Mouse (Mus musculus) neural tube, embryonic 12.5 days (tissue): ENCODE data around the gene Borcs6. TPM values are rescaled to one million over a fixed set of nuclear protein-coding genes. Genes with fewer than 3 reads are reported as not detected.

ENCODE experiments used
- ATAC-seq: fragments of 200-750 bp; cut with Nextera tagmentation; 2 replicates; pipeline ENCODE4 v1.8.0; 2017; ENCODE audit warnings: low read depth, mild to moderate bottlenecking, moderate TSS enrichment, moderate library complexity; ENCODE audit not compliant: low FRiP score
- H3K27ac ChIP-seq: fragments of 300-500 bp; sonication (generic); 2 replicates; pipeline ENCODE4 v1.5.1; 2016
- H3K27me3 ChIP-seq: fragments of 300-500 bp; sonication (generic); replicated peaks from 2 replicates; pipeline ENCODE4 v1.6.1; 2016; ENCODE audit warnings: mild to moderate bottlenecking
- H3K36me3 ChIP-seq: fragments of 300-500 bp; sonication (generic); 2 replicates; pipeline ENCODE4 v1.6.1; 2016; ENCODE audit warnings: mild to moderate bottlenecking
- H3K4me1 ChIP-seq: fragments of 300-500 bp; sonication (generic); 2 replicates; pipeline ENCODE4 v1.6.1; 2016
- H3K4me2 ChIP-seq: fragments of 300-500 bp; sonication (generic); replicated peaks from 2 replicates; pipeline ENCODE4 v1.6.1; 2016; ENCODE audit warnings: mild to moderate bottlenecking
- H3K4me3 ChIP-seq: fragments of 300-500 bp; sonication (generic); 2 replicates; pipeline ENCODE4 v1.5.1; 2016
- H3K9ac ChIP-seq: fragments of 300-500 bp; sonication (generic); 2 replicates; pipeline ENCODE4 v1.6.1; 2016; ENCODE audit warnings: mild to moderate bottlenecking
- H3K9me3 ChIP-seq: fragments of 300-500 bp; sonication (generic); 2 replicates; pipeline ENCODE4 v1.6.1; 2016; ENCODE audit warnings: mild to moderate bottlenecking
- WGBS: fragments of 180-500 bp; shearing (Covaris S2); methylation state at CpG from one replicate; pipeline ENCODE4 v1.1.7; 2016; 5-methylcytosine and 5-hydroxymethylcytosine counted together
- polyA plus RNA-seq: library from polyadenylated mRNA; unstranded; fragments of >200 nt; fragmentation: Nextera tagmentation; extraction: Ambion mirVana; gene quantifications from 2 replicates; pipeline ENCODE4 v1.2.1, GENCODE M21; 2016

The Borcs6 gene
- polyA plus RNA-seq, 1 experiment from 2014 or later = 18.9 TPM

DNA sequence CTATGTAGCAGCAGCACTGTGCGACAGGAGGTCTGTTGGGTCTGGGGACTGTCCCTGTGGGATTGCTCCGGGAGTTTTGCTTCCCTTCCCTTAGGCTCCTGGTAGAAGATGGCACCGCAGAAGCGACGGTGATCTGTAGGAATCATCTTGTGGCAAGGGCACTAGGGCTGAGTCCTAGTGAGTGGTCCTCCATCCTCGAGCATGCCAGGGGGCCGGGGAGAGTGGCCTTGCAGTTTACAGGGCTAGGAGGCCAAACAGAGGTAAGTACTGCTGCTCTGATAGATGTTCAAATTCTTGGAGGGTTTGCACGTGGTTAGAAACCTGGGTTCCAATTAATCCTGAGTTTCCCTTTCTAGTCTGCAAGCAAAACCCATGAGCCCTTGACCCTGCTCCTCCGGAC lies 24.1 kb upstream of the Borcs6 start:
- no peaks in the 10 kb centered on the region for H3K27me3 ChIP-seq
- 83% methylated on average over 9 of the region's 9 CpGs for WGBS

GRCm38 (mm10) chr11:69035849-69036248 lies 23.7 kb upstream of the Borcs6 start:
- H3K27me3 ChIP-seq = no peaks in the 10 kb centered on the region
- no peaks in the 10 kb centered on the region for H3K9me3 ChIP-seq
- H3K4me1 ChIP-seq = peaks cover 14% of the 10 kb centered on the region
- no peak overlapping the region for H3K27ac ChIP-seq
- peaks cover 41% of the 10 kb centered on the region for H3K36me3 ChIP-seq
- 5% methylated on average over 8 of the region's 8 CpGs for WGBS
- no peak overlapping the region for H3K4me3 ChIP-seq
- peak; percentile 10; the same call in 1 of the 2 replicates for ATAC-seq
- peak overlapping the region; percentile 9; the same call in 1 of the 2 replicates for H3K9ac ChIP-seq
- H3K4me2 ChIP-seq = peak overlapping the region; percentile 57

More for the DNA sequence above, 24.1 kb upstream of the Borcs6 start:
- Histone ChIP-seq H3K9ac (peak overlapping the region; percentile 9; the same call in 1 of the 2 replicates), H3K4me3 (no peak overlapping the region), H3K4me2 (peak overlapping the region; percentile 57), H3K27ac (no peak overlapping the region), H3K9me3 (no peaks in the 10 kb centered on the region), H3K36me3 (peaks cover 46% of the 10 kb centered on the region), H3K4me1 (peaks cover 14% of the 10 kb centered on the region)
- ATAC-seq = no peak

GRCm38 (mm10) chr11:69036486-69037230 lies 22.9 kb upstream of the Borcs6 start:
- Histone ChIP-seq H3K9me3 (no peaks in the 10 kb centered on the region), H3K4me2 (peak overlapping the region; percentile 57), H3K4me3 (peak overlapping the region; percentile 60), H3K4me1 (peaks cover 14% of the 10 kb centered on the region), H3K27me3 (no peaks in the 10 kb centered on the region), H3K36me3 (peaks cover 33% of the 10 kb centered on the region), H3K9ac (peak overlapping the region; percentile 67), H3K27ac (no peak overlapping the region)
- 10% methylated on average over 20 of the region's 20 CpGs for WGBS
- ATAC-seq = peak; percentile 14; the same call in 1 of the 2 replicates

GRCm38 (mm10) chr11:69037231-69038061 lies 22.1 kb upstream of the Borcs6 start:
- 1% methylated on average over 34 of the region's 34 CpGs for WGBS
- H3K27ac ChIP-seq = no peak overlapping the region

DNA sequence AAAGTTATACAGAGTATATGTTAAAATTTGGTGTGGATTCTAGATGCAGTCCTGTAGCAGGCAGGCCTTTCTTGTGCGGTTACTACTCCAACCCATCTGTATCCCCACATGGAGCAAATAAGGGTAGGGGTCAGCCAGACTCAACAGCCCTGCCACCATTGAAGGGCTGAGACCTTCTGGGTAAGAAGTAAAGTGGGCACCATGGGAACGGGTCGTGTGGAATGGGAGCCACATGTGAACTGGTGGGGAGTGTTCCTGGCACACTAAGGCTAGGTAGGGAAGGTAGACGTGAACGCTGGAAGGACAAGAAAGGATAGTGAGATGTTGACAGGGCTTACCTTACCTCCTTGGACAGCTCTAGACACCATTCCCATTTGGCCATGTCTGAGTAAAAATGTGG lies 21.3 kb upstream of the Borcs6 start:
- no peak overlapping the region for H3K4me3 ChIP-seq
- H3K9me3 ChIP-seq = no peaks in the 10 kb centered on the region
- ATAC-seq = no peak
- H3K27ac ChIP-seq = no peak overlapping the region
- H3K4me2 ChIP-seq = peak overlapping the region; percentile 71; the same call in 1 of the 2 replicates
- no peaks in the 10 kb centered on the region for H3K27me3 ChIP-seq
- H3K36me3 ChIP-seq = peaks cover 21% of the 10 kb centered on the region
- peaks cover 14% of the 10 kb centered on the region for H3K4me1 ChIP-seq
- no peak overlapping the region for H3K9ac ChIP-seq
- WGBS = 76% methylated on average over 5 of the region's 5 CpGs

More at GRCm38 (mm10) chr11:69037231-69038061, 22.1 kb upstream of the Borcs6 start:
- Histone ChIP-seq H3K9ac (peak overlapping the region; percentile 67), H3K4me3 (peak overlapping the region; percentile 60), H3K4me1 (peaks cover 14% of the 10 kb centered on the region), H3K36me3 (peaks cover 28% of the 10 kb centered on the region), H3K4me2 (peak overlapping the region; percentile 57), H3K9me3 (no peaks in the 10 kb centered on the region), H3K27me3 (no peaks in the 10 kb centered on the region)
- peak; percentile 29; the same call in 1 of the 2 replicates for ATAC-seq

DNA sequence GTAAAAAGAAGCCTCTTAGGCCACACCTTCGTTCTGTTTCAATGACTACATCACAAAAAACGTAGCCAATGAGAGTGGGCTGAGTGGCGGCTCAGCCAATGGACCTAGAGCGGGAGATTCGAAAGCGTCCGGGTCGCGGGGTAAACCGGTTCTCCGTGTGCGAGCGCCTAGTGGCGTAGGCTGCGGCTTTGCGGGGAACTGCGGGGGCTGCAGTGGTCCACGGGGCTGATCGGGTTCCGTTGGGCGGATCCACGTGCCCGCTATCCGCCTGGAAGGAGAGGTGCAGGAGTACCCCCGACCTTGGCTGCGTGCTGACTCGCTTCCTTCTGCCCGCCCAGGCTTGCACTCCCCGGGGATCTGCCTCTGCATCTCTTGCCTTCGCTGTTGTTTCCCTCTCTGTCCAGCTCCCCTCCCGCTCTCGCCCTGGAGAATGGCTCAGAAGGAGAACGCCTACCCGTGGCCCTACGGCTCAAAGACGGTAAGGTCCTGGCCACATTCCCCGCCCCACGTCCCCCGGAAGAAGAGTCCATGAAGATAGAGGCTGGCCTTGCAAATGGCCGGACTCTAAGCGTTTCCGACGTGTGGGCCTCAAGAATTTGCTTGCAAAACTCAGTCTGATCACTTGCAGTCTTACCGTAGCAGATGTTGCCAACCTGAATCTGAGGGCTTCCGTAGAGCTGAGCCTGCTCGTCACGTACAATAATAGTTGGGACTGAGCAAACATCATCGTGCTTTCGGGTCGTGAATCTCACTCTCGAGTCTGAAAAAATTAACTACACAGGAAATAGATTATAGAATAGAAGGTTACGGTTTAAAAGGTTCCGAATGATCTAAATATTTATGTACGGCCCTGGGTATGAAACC lies 13.8 kb upstream of the Borcs6 start, which contains the start of gene Aurkb:
Gene Aurkb (plus strand): TSS at position 117 of the 864 bp plus-strand sequence.
- no peaks in the 10 kb centered on the region for H3K9me3 ChIP-seq
- H3K27ac ChIP-seq = 0 out of 2 replicates have a peak within 1 kb of the TSS, but pooled peaks have one; percentile 28
- peaks cover 23% of the 10 kb centered on the region for H3K36me3 ChIP-seq

DNA sequence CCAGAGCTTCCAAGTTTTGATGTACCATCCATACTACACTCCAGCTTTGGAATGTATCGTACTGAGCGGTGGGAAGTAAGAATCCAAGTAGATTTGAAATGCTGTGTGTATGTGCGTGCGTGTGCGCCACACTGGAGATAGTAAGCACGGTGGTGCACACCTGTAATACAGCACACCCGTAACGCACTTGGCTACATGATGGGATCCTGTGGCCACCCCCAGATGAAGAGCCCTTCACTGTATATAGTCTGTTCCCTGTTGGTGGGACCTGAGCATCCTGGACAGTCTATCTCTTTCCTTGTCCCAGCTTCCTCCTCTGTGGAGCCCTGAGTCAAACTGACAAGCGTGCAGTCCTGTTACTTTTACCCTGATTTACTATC lies 13.1 kb upstream of the Borcs6 start:
- Histone ChIP-seq H3K9ac (peak overlapping the region; percentile 48), H3K4me1 (peaks cover 13% of the 10 kb centered on the region), H3K27me3 (no peaks in the 10 kb centered on the region), H3K4me2 (peak overlapping the region; percentile 89), H3K4me3 (peak overlapping the region; percentile 72), H3K27ac (no peak overlapping the region), H3K9me3 (no peaks in the 10 kb centered on the region), H3K36me3 (peaks cover 28% of the 10 kb centered on the region)
- WGBS = 20% methylated on average over 9 of the region's 9 CpGs
- no peak for ATAC-seq

More for the DNA sequence above, 13.8 kb upstream of the Borcs6 start, which contains the start of gene Aurkb:
- peak within 1 kb of the TSS; percentile 89 for H3K4me2 ChIP-seq
- peak within 1 kb of the TSS; percentile 48 for H3K9ac ChIP-seq
- ATAC-seq = peak; percentile 73
- peaks cover 13% of the 10 kb centered on the region for H3K4me1 ChIP-seq
- 1% methylated on average over 53 of the region's 54 CpGs for WGBS
- no peaks in the 10 kb centered on the region for H3K27me3 ChIP-seq
- peak within 1 kb of the TSS; percentile 72 for H3K4me3 ChIP-seq

DNA sequence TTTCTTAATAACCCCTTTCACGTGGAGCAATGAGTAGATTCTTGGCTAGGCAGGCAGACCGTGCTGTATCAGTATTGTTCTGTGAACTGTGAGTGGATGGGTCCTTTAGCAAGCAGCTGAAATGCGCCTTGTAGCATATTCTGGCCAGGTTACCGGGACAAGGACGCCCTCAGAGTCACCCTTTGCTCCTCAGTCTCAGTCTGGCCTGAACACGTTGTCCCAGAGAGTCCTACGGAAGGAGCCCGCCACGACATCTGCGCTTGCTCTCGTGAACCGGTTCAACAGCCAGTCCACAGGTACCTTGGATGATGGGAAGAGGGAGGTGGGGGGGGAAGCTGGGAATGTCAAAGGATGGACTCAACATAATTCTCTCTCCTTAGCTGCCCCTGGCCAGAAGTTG lies 11.9 kb upstream of the Borcs6 start:
- H3K27me3 ChIP-seq = no peaks in the 10 kb centered on the region
- peak overlapping the region; percentile 89 for H3K4me2 ChIP-seq
- peaks cover 28% of the 10 kb centered on the region for H3K36me3 ChIP-seq
- WGBS = 87% methylated on average over 12 of the region's 12 CpGs
- ATAC-seq = no peak
- no peaks in the 10 kb centered on the region for H3K9me3 ChIP-seq
- no peak overlapping the region for H3K27ac ChIP-seq
- H3K9ac ChIP-seq = no peak overlapping the region
- peaks cover 13% of the 10 kb centered on the region for H3K4me1 ChIP-seq
- H3K4me3 ChIP-seq = no peak overlapping the region

DNA sequence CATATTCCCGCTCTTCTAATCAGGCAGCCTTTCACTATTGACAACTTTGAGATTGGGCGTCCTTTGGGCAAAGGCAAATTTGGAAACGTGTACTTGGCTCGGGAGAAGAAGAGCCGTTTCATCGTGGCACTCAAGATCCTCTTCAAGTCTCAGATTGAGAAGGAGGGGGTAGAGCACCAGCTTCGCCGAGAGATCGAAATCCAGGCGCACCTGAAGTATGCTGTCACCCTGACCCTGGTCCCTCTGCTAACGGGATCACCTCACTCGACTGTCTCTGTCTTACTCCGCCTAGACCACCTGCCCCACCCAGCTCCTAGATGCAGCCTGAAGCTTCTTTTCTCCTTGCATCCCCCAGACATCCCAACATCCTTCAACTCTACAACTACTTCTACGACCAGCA lies 11.4 kb upstream of the Borcs6 start:
- H3K4me3 ChIP-seq = no peak overlapping the region
- peak overlapping the region; percentile 89; the same call in 1 of the 2 replicates for H3K4me2 ChIP-seq
- H3K27me3 ChIP-seq = no peaks in the 10 kb centered on the region
- H3K9ac ChIP-seq = no peak overlapping the region
- no peak overlapping the region for H3K27ac ChIP-seq
- H3K36me3 ChIP-seq = peaks cover 28% of the 10 kb centered on the region
- H3K4me1 ChIP-seq = peaks cover 13% of the 10 kb centered on the region
- WGBS = 94% methylated on average over 14 of the region's 14 CpGs
- no peaks in the 10 kb centered on the region for H3K9me3 ChIP-seq
- ATAC-seq = no peak

- H3K4me2 ChIP-seq = no peak overlapping the region
- H3K9me3 ChIP-seq = no peaks in the 10 kb centered on the region
- peaks cover 28% of the 10 kb centered on the region for H3K36me3 ChIP-seq
- no peaks in the 10 kb centered on the region for H3K27me3 ChIP-seq
- H3K4me3 ChIP-seq = no peak overlapping the region
- peaks cover 13% of the 10 kb centered on the region for H3K4me1 ChIP-seq
- ATAC-seq = no peak
- H3K9ac ChIP-seq = no peak overlapping the region
- H3K27ac ChIP-seq = no peak overlapping the region
- 85% methylated on average over 8 of the region's 8 CpGs for WGBS
These were observed 8.8 kb upstream of the Borcs6 start for GRCm38 (mm10) chr11:69050748-69051147.

- Histone ChIP-seq H3K36me3 (peaks cover 28% of the 10 kb centered on the region), H3K4me2 (no peak overlapping the region), H3K4me1 (peaks cover 8% of the 10 kb centered on the region), H3K4me3 (no peak overlapping the region), H3K9me3 (no peaks in the 10 kb centered on the region), H3K27ac (no peak overlapping the region), H3K27me3 (no peaks in the 10 kb centered on the region), H3K9ac (no peak overlapping the region)
- no peak for ATAC-seq
- WGBS = 76% methylated on average over 4 of the region's 4 CpGs
These were observed 7.7 kb upstream of the Borcs6 start for GRCm38 (mm10) chr11:69051771-69052170.
